Mouse (Mus musculus) MEL-GATA-1-ER (cell line): Measurements from ENCODE around the gene Ppp4r1.

Experiments used
- DNase-seq: peaks from one replicate; pipeline ENCODE4 v3.0.0-alpha.2; 2012; ENCODE audit warnings: low read depth; ENCODE audit errors: extremely low read depth

Gene Ppp4r1

DNA sequence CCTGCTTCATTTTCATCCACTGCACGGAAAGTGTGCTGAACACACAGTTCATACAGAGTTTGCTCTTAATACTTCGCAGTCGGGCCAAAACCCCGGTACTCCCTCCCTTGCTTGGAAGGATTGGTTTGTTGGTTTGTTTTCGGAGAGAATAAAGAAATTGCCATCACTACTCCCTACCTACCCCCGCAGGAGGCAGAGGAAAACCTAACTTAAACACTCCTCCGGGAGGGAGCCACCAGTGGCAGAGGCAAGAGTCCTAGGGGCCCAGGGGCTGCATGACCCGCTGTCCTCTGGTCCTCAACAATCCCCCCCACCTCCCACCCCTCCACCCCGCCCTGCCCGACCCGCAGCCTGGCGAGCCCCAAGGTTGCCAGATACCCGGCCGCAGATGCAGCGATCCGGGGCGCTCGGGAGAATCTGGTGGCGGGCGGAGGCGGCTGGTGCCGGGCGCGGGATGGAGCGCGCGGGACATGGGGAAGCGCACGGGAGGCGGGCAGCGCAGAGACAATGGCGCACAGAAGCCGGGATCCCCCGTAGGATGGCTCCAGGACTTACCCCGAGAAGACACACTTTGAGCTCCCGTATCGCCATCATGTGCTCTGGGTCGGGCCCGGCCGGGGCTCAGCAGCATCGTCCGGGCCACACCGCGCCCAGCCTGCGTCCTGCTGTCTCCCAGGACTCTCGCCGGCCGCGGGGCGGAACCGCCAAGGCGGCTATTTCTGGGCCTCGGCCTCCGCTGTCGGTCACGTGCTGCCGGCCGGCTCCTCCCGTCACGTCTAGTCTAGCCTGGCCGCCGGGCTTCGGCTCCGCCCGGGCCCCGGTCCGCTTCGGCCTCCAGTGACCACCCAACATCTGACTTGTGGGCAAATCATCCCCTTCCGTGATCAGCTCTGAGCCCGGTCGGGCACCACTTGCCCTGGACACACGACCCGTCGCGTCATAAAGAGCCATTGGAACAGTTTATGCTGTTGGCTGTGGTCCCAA lies 10.1 kb upstream of the Ppp4r1 start, which contains the start of gene Rab31:
Gene Rab31, minus strand, starts transcription at position 802 of the 984 bp plus-strand sequence.
- DNase-seq = peak; percentile 17

DNA sequence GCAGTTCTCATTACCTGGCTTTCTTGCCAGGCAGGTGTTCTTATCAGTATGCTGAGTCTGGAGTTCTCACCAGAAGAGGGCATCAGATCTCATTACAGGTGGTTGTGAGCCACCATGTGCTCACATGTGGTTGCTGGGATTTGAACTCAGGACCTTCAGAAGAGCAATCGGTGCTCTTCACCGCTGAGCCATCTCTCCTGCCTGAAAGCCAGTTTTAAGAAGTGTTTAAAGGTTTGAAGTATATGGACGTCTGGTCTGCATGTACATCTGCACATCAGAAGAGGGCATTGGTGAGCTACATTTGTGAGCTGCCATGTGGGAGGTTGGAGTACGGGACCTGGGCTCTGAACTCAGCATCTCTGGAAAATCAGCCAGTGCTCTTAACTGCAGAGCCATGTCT lies 8.8 kb upstream of the Ppp4r1 start:
- DNase-seq = no peak

DNA sequence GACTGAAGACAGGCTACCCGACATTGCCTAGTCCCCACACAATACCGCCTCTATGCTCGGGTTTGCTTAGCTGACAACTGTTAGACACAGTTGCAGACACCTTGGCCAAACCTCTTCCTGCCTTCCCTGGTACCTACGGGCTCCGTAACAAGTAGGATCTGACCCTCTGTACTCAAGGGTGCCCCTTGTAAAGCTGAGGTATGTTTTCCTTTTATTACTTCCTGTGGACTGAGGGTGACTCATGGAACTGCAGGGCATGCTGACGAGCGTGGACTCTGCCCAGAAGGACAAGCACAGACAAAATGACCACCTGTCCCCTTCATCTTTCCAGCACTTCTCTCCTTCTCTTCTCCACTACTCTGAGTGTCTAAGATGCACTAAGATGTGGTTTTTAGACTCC lies 7.9 kb upstream of the Ppp4r1 start:
- DNase-seq = no peak

GRCm38 (mm10) chr17:65776228-65776627 lies 6.1 kb upstream of the Ppp4r1 start:
- no peak for DNase-seq

DNA sequence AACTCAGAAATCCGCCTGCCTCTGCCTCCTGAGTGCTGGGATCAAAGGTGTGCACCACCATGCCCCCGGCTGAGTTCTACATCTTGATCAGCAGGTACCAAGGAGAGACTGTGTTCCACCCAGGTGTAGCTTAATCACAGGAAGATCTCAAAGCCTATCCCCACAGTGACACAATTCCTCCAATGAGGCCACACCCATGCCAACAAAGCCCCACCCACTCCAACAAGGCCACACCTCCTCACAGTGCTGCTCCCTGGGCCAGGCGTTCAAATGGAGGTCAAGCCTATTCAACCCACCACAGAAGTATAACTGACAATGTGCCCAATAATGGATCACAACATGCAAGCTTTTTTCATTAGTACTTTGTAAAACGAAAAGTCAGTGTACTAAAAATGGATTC lies 4.9 kb upstream of the Ppp4r1 start:
- DNase-seq = no peak

DNA sequence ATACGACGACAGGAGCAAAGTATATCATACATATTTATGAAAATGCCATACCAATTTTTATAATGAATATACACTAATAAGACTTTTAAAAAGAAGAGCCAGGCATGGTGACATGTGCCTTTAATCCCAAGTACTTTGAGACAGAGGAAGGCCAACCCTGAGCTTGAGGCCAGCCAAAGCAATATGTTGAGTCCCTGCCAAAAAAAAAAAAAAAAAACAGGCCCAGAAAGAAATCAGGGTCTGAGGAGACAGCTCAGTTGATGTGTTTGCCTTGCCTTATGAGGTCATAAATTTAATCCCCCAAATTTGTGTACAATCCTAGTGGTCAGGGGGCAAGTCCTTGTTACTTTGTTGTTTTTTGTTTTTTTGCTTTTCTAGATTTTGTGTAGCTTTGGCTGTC lies 1.4 kb upstream of the Ppp4r1 start:
- DNase-seq = no peak

- peak; percentile 18 for DNase-seq
These were observed 1.1 kb downstream of the Ppp4r1 start for GRCm38 (mm10) chr17:65783182-65784161.

- no peak for DNase-seq
These were observed 2.3 kb downstream of the Ppp4r1 start for GRCm38 (mm10) chr17:65784610-65785140.

GRCm38 (mm10) chr17:65785707-65786106 lies 3.3 kb downstream of the Ppp4r1 start:
- DNase-seq = no peak

DNA sequence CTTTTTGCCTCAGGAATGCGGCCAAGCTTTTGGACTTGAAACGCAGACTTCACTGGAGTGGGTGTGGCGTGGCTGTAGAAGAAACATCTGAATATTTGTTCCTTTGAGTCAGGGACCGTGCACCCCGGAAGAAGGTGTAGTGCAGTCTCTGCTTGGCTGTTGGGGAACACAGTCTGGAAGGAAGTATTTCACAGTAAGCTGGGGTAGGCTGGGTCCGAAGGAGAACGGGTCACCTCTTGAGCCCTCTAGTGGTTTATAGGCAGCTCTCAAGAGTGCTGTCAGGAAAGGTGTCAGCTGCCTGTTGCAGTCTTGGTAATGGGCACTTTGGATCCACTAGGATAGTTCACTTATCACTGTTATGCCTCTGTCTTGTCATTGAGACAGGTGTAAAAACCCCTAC lies 3.9 kb downstream of the Ppp4r1 start:
- no peak for DNase-seq

GRCm38 (mm10) chr17:65787261-65787660 lies 4.9 kb downstream of the Ppp4r1 start:
- DNase-seq = no peak

DNA sequence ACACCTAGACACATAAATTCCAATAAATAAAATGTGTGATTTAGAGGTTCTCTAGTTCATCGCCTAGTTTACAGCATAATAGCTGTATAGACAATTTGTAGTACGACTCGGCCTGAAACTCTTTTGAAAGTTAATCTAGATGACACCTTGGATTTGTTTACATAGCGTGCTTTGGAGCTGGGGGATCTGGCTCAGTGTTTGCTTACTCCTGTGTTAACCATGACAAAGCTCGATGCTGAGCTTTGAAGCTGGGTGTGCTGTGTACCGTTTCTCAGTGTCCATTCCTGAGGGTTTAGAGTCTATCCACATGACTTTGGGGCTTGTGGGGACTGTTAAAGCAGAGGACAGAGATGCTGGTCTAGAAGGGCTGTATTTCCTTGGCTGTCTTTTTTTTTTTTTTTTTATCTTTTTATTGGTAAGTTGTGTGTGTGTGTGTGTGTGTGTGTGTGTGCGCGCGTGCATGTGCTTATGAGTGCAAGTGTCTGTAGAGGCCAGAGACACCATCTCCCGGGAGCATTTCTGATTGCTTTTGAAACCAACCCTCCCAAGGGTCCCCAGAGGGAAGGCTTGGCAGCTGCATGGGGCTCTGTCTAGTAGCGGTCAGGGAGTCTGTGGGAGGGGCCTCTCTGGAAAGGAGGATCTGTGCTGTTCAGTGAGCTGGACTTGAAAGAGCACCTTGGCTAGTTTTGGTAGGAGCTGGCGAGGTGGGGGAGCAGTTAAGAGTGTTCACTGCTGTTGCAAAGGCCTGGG lies 6.3 kb downstream of the Ppp4r1 start:
- no peak for DNase-seq

DNA sequence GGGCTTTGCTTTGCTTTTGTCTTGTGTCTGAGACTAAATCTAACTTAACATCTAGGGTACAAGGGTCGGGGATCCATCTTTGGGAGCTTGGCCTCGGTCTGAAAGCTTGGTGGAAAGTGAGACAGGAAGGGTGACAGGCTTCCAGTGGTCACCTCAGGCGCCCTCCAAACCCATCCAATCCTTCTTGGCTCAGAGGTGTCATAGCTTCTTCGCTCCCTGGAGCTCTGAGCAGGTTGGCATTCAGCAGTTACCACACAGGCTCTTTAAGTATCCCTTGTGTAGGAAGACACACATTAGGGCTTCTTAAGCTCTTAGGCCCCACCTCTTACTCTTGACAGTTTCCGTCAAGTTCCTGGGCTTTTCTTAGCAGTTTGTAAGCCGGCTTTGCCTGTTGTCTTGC lies 7.2 kb downstream of the Ppp4r1 start:
- DNase-seq = no peak

- DNase-seq = no peak
These were observed 8.8 kb downstream of the Ppp4r1 start for GRCm38 (mm10) chr17:65791161-65791560.

DNA sequence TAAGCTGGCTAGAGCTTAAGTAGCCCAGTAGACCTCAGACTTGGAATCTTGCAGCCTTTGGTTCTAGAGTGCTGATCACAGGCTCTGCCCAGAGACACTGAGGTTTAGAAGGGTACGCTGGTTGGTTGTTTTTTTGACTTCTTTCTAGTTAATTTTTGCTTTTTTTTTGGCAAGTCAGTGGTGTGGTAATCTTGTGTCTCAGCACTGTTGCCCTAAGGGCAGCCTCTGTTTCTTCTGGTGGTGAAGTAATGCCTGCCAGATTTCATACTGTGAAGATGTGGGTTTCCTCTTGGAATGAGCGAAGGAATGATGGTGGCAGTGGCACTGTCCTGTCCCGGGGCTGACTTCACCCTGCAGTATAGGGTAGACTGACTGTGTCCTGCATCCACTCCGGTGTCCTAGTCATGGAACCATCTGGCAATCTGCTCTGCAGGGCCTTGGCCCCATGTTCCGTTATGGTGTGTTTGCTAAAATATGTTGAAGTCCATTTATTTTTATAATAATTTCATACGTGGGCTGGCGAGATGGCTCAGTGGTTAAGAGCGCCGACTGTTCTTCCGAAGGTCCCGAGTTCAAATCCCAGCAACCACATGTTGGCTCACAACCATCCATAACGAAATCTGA lies 11.0 kb downstream of the Ppp4r1 start:
- no peak for DNase-seq

- no peak for DNase-seq
These were observed 11.9 kb downstream of the Ppp4r1 start for GRCm38 (mm10) chr17:65794096-65794850.

DNA sequence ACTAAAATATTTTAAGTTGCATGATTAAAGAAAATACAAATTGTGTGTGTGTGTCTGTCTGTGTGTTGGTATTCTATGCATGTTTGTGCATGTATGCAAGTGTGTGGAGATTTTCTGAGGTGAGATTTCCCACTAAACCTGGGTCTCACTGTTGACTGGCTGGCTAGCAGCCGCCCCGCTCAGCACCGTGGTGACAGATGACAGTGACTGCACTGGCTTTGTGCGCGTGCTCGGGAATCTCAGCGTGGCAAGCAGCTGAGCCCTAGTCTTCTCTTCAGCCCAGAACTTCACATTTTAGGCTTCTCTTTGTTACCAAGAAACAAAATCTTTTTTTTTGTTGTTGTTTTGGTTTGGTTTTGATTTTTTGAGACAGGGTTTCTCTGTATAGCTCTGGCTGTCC lies 13.7 kb downstream of the Ppp4r1 start:
- DNase-seq = no peak

DNA sequence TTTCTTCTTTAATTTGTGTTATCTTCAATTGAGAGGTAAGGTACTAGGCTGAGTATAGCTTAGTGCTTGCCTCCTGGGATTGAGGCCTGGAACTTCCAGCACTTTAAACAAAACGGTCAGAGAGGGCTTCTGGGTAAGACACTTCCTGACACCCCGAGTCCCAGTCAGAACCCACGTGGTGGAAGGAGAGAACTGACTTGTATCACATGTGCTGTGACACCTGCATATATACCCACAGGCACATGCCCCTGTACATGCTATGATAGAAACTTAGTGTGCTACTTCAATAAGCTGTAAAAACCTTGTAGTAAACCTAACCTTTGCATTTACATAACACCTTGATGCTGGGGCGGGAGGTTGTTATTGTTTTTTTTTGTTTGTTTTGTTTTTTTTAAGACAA lies 16.1 kb downstream of the Ppp4r1 start:
- DNase-seq = no peak

GRCm38 (mm10) chr17:65799353-65799752 lies 17.0 kb downstream of the Ppp4r1 start:
- no peak for DNase-seq

DNA sequence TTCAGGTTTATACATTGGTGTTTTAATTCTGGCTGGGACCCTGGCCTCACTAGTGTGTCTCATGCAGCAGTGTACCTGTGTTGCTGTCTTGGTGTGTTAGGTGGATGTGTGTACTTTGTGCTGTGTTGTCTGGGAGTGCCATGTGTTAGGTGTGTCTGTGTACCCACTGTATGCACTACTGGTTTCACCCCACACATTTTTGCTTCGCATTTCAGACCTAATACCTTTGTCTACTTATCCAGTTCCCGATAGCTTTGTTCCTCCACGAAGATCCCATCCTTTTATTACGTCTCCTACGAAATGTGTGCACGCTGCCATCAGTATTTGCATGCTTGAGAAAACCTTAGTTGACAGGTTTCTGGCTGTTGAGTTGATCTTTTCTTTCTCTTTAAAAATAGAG lies 18.1 kb downstream of the Ppp4r1 start:
- DNase-seq = no peak
